Mouse (Mus musculus) heart, adult 2 months (tissue): Measurements from ENCODE around the gene Scnn1a.

ENCODE experiments used
- CTCF ChIP-seq: fragments of 200-600 bp; IDR thresholded peaks from 2 replicates; pipeline ENCODE4 v1.8.1; 2022; ENCODE audit warnings: antibody characterized with exemption, mild to moderate bottlenecking, moderate library complexity
- POLR2A ChIP-seq: fragments of 200-500 bp; IDR thresholded peaks from 2 replicates; pipeline ENCODE4 v1.6.1; 2011; ENCODE audit warnings: mild to moderate bottlenecking, low read depth, low read length, control low read depth; ENCODE audit not compliant: insufficient read depth

DNA sequence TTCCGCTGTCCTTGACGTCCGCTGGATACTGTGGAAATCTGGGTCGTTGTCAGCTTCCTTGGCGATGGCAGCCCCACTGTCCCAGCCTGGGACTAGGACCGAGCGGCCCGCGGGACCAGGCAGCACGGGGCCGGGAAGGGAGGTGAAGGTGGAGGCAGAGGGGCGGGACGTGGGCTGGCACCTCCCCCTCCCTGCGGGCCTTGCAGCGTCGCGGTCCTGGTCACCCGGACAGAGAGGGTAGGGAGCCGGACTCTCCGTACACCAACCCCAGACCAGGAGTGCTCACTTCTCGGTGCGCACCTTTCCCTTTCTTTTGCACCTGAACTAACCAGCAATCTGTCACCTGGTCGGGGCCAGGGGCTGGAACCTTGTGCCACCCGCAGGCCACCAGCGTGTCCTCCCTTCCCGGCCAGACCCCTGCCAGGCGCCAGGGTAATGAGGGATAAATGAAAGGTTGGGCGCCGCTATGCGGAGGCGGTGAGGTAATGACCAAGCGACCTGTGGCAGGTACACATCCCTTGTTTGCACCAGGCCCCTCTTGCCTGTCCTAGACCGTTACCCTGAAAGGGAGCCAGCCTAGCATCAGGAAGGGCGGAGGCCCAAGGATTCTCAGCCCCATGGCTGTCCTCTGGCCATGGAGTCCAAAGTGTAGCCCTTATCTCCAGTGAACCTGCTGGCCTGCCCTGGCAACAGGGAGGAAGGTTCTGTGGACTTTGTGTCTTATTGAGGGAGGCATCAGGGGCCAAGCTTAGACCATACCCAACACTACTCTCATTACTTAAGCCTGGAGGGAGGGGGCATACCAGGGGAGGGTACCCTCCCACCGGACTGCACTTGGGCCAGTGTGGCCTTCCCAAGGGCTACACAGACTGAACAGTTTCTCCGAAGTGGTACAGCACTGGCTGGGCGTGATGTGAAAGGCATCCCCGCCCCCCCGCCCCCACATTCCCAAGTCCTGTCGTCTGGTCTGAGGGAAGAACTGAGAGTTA is 60.2 kb downstream of the Scnn1a start, which contains the start of gene Plekhg6:
- TF ChIP-seq POLR2A (no peak), CTCF (no peak)
